Mouse (Mus musculus) mouse embryonic stem cell (cell line): Measurements from ENCODE around the gene Csrp3.

Experiments
- in situ Hi-C, 2 experiments: fragments of 300-500 bp; cut with MboI; formaldehyde crosslinking; loops; 1 replicate in 1 of 2; 3 replicates in 1 of 2; pipeline ENCODE4 v1.14.3; 2019 to 2020; ENCODE audit warnings: low sequenced_read_pairs in 2 of 2, low pct_unique_long_range_greater_than_20kb in 1 of 2, mixed read lengths in 1 of 2; ENCODE audit not compliant: unreplicated experiment in 1 of 2

Csrp3 gene

GRCm38 (mm10) chr7:48788851-48789572, 58.8 kb downstream of the Csrp3 start, which contains the start of gene Zdhhc13:
TSS of gene Zdhhc13 (plus strand) at chr7:48789003.
- in situ Hi-C loops = no loop called here

DNA sequence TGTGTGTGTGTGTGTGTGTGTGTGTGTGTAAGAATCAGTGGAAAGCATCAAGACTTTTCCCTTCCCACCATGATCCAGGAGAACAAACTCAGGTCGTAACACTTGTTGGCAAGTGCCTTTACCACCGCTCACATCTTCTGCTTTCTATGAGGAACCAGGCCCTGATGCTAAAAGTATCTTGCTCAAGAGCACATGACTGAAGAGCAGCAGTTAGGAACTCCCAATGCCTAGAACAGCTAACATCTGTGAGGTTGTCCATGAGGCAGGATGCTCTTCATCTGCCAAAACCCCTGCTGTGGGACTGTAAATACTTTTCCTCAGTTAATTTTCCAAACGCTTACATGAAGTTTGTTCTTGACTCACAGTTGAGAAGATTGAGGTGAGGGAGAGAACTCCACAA, 59.5 kb downstream of the Csrp3 start:
- in situ Hi-C loops = no loop called here

DNA sequence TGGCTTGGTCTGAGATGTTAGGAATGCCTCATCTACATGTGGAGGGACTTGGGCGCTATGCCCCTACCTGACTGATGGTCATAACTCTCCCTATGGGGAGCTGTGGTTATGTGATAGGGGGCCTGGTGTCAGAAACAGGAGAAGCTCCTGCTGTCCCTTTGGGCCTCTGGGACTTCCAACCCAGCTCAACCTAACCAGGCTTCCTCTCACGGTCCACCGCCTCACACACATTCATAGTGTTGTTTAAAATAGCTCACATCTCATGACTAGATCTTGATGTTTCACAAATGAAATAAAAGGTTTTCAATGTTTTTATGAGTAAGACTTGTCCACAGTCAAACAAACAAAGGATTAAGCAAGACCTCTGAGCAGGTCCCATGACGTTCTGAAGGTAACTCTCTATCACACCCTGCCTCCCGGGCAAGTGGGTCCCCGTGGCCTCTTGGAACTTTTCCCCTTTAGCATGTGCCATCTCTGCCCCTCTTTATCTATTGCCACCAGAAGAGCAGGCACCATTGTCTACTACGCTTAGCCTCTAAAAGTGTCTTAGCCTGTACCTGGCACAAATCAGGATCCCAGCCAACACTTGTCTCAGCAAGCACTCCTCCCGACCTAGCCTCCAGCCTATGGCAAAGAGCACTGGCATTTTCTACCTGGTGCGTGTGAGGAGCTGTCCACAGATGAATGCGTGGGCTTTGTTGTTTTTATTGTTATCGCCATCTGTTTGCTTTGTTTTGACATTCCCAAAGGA, 62.9 kb downstream of the Csrp3 start:
- in situ Hi-C loops = no loop called here

- in situ Hi-C loops = no loop called here
Measured at GRCm38 (mm10) chr7:48782432-48782831, 65.4 kb downstream of the Csrp3 start.
